Mouse (Mus musculus) adrenal gland, adult 18-20 months (tissue): ENCODE data around the gene Eif6. TPM values are rescaled to one million over a fixed set of nuclear protein-coding genes. Genes with fewer than 3 reads are reported as not detected.

Source experiments
- DNase-seq, 2 experiments: peaks; one replicate each; pipeline ENCODE4 v3.0.0; 2021 to 2022; ENCODE audit warnings: low spot score in 2 of 2
- total RNA-seq, 2 experiments: library from RNA; stranded (reverse); gene quantifications; 1 replicate in 1 of 2; 2 replicates in 1 of 2; pipeline ENCODE4 v1.2.3; 2021

Eif6 gene
- total RNA-seq, 2 experiments from 2014 or later, result 131 to 138 TPM

DNA sequence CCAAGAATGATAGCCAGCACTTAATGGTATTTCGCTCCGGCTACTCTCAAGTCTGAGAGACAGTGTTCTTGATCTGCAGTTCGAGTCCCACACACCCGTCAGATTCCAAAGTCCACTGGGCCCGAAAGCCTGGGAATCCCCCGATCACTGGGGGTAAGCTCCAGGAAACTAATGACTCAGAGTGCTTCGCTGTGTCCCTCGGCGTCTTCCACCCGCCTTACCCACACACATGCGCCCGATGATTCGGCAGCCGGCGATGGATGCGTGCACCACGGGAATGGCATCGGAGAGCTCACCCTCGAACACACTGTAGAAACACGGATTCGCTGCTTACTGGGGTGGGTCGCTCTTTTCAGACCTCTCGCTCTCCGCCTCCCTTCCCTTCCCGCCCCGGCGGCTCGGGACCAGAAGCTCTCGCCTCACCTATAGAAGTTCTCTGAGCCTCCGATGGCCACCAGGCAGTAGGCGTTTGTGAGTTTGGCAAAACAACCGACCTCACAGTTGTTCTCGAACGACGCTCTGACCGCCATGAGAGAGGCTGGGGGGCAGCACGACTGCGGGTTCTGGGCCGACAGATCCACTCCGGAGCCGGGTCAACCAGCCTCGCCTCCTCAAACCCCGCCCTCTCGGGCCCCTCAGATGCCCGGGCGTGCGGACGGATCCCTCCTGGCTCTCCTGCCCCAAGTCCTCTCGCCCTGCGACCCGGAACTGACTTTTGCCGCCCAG lies 658 bp downstream of the Eif6 start:
- no peak for DNase-seq

DNA sequence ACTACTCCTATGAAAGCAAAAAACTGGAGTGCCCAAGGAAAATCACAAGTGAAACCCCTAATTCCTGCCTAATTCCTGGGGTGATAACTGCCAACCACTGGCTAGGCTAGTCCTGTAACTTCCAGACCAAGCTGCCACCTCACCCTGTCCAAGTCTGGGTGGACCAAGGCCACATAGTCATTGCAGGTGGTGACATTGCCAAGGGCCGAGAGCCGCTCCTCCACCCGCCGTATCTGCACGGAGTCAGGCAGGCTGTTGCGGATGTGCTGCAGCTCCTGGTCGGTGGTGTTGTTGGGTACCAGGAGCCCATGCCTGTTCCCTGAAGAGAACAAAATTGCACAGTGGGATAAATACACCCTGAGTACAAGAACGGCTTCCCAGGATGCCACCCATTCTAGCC lies 3.0 kb downstream of the Eif6 start:
- no peak for DNase-seq

DNA sequence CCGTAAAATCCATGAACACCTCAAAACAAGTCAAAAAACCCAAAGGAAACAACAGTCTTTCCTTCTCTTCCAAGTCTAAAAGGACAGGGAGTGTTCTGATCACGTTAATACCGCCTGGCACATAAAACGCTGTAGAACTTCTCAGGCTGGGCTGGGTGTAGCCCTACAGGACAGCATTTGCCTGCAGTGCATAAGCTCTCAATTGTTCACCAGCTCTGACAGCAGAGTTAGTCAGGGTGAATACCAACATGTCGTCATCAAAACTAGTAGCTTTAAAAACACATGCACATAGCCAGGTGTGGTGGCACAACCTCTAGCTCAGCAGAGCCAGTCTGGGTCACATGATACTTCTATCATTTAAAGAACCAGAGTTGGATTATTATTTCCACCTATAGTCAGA lies 5.9 kb downstream of the Eif6 start:
- DNase-seq, result no peak

DNA sequence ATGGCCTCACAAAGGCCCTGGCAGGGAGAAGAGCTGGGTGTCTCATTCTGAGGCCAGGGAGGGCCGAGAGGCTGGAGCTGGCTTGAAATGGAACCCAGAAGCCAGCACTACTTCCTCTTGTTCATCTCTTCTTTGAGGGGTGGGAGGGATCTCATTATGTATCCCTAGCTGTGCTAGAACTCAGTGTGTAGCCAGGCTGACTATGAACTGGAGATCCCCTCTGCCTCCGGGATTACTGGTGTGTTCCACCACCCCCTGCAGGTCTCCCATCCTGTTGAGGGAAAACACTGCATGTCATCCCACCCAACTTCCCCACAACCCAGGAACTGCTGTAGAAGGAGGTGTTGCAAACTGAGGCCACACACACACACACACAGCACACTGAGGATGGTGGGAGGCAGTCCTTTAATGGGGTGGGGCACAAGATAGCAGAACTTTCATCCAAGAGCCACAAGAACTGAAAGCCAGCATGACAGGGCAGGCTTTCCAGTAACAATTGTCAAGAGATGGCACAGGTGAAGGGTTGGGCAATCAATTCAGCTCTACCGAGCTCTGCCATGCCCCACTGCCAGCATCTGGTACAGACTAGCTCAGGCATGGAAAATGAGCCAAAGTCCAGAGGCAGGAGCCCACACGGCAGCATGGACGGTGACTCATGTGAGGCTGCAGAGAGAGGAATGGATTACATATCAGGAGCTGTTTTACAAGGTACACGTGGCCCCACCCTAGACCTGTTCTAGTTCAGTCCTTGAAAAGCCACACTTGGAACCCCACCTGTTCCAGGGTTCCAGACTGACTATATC lies 7.1 kb downstream of the Eif6 start:
- no peak for DNase-seq

DNA sequence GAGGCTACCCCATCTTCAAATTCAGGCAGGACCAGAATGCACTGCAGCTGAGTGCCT lies 7.5 kb downstream of the Eif6 start, which contains the start of gene BC029722:
Gene BC029722 (minus strand): TSS at position 35 of the 57 bp plus-strand sequence.
- no peak for DNase-seq

DNA sequence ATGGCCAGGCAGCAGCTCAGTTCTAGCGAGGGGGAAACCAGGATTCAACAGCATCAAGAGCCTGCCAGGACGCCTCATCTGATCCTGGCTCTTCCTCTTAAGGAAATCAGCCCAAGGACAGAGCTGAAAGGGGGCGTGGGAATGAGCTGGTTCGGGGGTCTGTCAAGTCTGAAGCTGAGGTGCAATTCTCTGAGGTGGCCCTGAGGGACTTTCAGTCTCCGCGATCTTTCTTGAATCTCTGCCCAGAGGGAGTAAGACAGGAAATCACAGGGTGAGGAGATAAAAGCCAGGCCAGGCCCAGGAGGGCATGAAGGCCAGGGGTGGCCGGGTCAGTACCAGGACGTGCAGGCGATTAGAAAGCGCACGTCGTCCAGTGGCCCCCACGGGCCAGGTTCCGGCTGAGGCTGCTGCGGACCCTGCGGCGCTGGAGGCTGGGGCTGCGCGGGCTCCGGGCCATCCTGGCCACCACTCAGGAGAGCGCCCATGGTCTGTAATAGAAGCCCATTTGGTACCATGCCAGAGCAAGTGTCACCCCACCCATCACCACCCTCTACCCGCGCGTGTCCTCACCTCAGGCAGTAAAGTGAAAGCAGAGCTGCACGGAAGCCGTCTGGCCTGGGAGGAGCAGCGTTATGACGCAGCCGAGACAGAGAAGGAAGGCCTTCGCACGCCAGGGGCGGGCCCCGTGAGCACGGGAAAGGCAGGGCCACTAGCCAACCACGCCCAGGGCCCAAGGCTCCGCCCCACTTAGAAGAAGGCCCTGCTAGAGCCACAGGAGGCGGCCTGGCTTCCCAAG lies 7.9 kb downstream of the Eif6 start:
- peak; percentile 93 to 96 for DNase-seq

DNA sequence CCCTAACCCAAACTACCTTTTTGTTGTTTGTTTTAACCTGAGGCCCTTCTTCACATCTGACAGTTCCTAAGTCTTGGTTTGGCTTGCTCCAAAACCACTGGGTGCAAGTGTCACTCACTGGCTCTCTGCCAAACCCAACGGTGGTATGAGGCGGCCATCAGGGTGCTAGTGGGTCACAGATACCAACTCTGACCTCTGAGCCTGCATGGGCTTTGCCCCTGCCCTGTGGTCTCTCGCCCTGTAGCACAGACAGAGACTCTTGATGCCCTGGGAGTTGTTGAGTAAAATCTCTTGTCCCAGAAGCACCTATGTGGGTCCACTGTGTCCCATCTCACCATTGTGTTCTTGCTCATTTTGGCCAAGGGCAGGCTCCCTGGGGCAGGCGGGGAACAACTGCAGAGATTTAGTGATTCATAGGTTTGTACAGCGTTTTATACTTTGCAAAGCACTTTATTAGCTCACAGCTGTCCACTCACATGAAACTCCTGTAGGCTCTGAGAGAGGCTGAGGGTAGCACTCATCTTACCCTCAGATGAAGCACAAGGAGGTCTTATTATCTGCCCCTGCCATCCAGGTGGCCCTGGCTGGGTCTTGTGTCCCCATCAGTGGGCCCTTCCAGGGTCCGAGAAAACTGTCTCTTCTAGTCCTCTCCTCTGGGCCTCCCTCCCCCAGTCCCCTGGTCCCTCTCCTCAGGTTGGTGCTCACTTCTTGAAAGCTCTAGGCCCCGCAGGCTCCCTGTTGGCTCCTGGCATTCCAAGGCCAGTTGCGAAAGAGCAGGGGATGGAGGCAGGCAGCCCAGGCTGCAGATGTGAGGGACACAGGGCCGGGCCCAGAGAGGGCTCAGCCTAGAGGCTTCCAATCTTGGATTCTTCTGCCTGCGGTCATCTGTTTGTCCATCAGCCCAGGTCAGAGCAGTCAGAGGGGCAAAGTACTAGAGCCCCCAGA lies 9.2 kb downstream of the Eif6 start:
- DNase-seq, result peak in 1 of 2 experiments; percentile 60

DNA sequence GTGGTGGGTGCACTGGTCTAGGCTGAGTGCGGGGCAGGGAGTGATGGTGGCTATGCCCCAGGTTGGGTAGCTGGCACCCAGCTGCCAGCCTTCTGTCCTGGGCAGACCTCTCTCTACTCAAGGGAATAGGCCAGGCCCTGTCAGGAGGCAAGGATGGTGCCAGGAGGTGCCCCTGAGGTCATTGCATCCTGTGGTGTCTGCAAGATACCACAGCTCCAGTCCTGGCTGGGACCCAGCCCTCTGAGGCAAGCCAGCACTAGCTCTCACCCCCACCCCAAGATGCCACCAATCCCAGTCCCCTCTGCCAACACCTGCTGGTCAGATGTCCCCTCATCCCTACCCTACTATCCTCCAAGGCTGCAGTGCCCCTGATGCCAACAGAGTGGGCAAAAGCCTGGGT lies 10.5 kb downstream of the Eif6 start:
- DNase-seq, result no peak

DNA sequence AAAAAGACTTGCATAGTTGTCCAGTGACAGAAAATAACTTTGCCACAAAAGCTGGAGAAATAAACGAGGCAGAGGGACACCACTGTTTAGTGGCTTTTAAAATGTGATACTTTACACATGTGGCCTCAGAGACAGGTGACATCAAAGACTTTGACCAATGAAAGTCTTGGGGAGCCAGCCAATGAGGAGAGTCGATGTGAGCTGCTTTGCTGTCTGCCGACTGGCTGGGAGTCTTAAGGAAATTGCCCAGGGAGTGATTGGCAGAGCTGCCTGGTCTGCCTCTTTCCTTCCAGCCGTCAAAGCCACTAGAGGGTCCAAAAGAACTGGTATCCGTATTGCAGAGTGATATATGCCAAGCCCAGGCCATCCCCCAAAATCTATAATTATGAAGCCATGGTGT lies 11.9 kb downstream of the Eif6 start:
- no peak for DNase-seq

DNA sequence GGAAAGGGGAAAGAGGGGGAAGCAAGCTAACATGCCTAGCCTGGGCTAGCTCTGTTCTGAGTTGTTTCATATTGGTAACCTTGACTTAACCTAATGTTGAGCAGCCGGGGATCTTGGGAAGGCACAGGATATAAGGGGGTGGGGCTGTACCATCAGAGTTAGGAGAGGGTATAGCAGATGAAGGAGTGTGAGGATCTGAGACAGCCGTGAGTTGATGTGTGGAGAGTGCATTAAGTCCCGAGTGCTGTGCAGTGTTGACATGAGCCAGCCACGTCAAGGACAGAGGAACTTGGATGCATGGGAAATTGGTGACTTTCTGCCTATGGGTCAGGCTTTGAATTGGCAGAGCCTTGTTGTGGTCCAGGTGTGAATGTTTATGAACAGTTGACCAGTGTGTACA lies 14.1 kb downstream of the Eif6 start:
- no peak for DNase-seq

DNA sequence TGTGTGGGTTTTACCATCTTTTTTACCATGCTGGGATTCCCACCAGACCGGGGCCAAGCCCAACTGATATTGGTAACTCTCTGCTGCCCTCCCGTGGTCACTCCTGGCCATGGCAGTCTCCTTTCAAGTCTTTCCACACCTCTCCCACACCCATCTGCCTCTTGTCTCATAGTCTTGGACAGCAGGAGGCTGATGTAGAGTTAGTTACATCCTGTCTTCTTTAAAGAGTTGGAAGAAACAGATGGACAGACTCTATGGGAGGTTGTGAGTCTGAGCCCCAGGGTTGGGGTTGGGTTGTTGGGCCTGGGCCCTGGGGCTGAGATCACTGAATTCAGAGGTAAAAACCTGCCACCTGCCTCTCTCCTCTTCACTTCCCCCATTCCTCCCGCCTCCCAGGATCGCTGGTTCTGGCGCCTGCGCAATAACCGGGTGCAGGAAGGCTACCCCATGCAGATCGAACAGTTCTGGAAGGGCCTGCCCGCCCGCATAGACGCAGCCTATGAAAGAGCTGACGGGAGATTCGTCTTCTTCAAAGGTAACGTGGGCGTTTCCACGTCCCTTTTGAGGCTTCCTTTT lies 14.8 kb downstream of the Eif6 start:
- DNase-seq, result peak; percentile 84

DNA sequence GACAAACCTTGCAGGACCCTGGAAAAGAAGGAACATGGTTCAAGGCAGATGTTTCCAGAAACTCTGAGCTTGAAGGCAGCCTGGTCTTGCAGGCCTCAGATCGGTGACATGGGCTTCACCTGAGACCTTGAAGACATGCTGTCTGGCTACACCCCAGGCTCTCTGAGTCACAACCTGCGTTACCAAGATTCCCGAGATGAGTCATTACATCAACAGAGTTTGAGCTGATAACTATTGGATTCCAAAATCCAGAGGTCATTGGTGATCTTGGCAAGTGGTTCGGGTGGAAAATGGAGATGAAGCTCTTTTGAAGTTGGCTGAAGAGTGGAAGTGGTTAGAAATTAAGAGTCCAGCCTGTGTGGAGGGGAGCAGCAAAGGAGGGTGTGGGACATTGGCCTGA lies 17.1 kb downstream of the Eif6 start:
- DNase-seq, result peak in 1 of 2 experiments; percentile 42

DNA sequence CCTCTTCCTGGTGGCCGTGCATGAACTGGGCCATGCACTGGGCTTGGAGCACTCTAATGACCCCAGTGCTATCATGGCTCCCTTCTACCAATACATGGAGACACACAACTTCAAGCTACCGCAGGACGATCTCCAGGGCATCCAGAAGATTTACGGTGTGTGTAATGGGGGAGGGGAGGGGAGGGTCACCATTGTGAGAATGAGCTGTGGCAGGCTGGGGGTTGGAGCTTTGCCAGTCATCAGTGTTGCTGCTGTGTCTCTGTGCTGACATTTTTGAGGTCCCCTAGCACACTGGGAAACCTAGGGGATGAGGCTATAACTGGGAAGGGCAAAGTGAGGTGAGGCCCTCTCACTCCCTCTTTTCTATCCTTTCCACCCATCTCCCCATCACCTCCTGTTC lies 19.3 kb downstream of the Eif6 start:
- no peak for DNase-seq

DNA sequence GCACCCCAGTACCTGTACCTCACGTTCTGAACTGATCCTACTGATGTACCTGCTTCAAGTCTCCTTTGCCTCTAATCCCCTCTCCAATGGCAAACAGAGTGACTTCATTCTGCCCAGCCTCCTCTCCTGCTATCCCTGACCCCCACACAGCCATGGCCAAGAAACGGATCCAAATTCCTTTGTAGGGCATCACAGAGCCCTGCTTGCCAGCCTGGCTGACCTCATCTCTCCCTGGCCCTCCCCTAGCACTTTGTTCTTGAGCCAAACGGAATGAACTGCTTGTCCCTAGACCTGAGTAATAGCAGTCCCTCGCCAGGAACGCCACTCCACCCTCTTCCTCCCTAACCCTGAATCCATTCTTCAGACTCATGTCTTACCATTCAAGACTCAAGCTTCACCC lies 20.2 kb downstream of the Eif6 start:
- peak in 1 of 2 experiments; percentile 57 for DNase-seq

DNA sequence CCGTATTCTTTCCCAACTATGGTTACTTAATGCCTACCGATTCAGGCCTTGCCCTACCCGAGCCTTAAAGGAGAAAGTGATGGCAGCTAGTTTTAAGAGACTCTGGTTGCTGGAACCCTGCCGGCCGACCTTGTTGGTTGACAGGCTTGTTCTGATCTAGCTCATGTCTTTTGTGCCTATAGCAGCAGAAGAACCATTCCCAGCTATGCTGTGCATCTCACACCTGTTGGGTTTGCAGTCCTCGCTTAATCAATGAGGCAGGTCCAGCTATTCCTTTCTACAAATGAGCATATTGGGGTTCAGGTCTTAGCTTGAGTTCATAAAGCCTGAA lies 20.8 kb downstream of the Eif6 start:
- no peak for DNase-seq

DNA sequence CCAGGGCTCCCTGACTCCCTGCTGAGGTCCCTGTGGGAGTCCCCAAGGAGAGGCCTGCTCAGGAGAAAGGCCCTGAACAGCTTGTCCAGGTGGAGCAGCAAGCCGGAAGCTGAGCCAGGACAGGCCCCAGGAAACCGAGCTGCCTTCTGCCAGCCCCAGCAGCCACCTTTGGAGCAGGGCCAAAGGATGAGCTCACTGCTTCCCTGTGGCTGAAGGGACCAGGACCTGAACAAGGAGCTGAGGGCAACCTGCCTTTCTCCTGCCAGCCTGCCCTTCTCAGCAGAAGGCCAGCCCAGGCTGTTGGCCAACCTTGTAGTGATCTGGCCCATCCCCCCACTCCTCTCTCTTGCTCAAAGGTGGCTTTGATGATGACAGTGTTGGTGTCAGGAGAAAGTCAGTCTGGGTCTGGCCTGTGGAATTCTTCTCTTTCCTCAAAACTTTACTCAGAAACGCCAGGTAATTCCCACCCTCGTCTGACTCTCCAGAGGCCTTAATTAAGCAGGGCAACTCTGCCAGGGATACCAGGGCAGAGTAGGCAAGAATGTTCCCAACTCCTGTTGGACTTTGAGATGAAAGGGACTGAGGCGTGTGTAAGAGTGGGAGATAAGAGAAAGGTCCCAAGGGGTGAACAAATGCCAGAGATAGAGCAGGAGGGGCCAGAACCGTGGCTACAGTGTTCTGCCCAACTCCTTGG lies 21.3 kb downstream of the Eif6 start:
- peak; percentile 66 to 73 for DNase-seq

DNA sequence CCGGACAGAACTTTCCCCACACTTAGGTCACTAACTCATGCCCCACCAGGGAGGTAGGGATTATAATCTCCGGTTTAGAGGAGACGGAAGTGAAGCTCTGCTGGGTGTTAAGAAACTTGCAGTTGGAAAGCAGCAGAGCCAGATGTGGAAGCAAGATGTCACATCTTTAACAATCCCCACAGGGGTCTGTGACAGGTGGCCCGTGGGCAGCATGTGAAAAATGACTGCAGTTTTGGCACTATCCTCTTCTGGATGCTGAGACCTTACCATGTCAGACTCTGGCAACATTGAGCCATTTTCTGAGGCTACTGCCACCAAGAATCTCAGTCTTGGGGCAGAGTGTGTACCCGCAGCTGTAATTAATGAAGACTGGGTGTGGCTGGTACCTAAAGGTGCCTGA lies 22.7 kb downstream of the Eif6 start:
- DNase-seq, result no peak

DNA sequence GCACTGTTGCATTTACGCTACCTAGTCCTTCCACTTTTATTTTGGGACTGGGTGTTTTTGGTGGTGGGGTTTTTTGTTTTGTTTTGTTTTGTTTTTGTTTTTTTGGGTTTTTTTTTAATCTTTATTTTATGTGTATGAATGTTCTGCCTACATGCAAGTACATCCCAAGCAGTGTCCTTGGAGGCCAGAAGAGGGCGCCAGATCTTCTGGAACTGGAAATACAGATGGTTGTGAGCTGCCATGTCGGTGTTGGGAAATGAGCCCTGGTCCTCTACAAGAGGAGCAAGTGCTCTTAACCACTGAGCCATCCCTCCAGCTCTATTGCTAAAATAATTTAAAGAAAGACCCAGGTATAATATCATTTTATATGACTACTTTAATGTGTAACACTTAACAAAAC lies 24.0 kb downstream of the Eif6 start:
- DNase-seq, result no peak

DNA sequence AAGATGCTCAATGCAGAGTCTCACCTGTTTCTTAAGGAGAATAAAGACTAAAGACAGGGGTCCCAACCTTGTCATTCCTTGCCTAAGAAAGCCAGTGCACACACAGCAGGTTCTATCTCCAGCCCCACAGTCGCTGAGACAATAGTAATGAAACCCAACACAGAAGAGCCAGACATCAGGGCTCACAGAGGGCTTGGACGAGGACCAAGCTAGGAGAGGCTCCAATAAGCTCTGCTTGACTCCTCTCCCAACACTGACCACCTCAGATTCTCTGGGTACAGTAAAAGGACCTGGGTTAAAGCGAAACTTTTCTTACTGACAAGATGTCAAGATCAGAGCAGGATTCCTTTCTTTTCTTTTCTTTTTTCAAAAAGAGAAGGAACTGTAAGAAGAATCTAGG lies 28.1 kb downstream of the Eif6 start:
- no peak for DNase-seq

DNA sequence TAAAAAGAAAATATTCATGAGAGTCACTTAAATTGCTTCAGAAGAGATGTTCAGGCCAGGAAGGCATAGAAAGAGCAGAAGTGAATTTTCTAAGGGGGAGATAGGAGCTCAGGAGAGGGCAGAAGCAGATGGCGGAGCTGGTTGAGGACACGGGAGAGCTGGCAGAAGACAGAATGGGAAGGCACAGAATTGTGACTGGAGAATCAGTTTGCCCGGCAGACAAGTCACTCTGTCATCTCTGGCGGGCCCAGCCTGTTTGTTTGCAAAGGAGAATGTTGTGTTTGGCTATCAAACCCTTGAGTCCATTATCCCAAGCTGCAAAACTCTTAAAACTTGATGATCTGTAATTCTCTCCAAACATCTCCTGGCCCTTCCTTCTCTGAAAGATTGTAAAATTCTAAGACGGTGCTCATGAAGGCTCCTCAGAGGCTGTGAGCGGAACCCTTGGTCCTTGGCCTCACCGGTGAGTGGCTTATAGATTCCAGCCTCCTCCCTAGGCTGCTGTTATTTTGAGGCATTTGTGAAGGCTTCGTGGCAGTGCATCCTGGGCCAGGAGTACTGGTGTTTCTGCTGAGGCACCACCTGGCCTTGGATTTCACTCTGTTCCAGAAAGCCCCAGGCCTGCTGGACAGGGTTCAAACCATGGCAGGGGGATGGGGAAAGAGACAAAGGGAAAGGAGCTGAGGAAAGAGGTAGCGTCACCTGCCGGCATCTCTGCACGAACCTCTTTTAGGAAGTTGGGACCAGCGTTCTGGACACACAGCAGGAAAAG lies 31.9 kb downstream of the Eif6 start:
- no peak for DNase-seq
